Mouse (Mus musculus) midbrain, embryonic 15.5 days (tissue): ENCODE measurements at regions not wholly inside any gene's neighbourhood (a gene's known extent, or its start where the extent isn't known, plus 50 kb on each side); places are given as distances from the start of the nearest gene placed in this dataset.

Experiments
- ATAC-seq: fragments of 200-750 bp; cut with Nextera tagmentation; replicated peaks from 2 replicates; pipeline ENCODE4 v1.8.0; 2017; ENCODE audit warnings: moderate TSS enrichment
- H3K27ac ChIP-seq: fragments of 300-500 bp; sonication (generic); 2 replicates; pipeline ENCODE4 v1.5.1; 2015; ENCODE audit warnings: mild to moderate bottlenecking, inconsistent platforms
- H3K27me3 ChIP-seq: fragments of 300-500 bp; sonication (generic); replicated peaks from 2 replicates; pipeline ENCODE4 v1.6.1; 2015; ENCODE audit warnings: inconsistent platforms
- H3K36me3 ChIP-seq: fragments of 300-500 bp; sonication (generic); replicated peaks from 2 replicates; pipeline ENCODE4 v1.6.1; 2015; ENCODE audit warnings: inconsistent platforms
- H3K4me1 ChIP-seq: fragments of 300-500 bp; sonication (generic); 2 replicates; pipeline ENCODE4 v1.6.1; 2015; ENCODE audit warnings: inconsistent platforms
- H3K4me2 ChIP-seq: fragments of 300-500 bp; sonication (generic); 2 replicates; pipeline ENCODE4 v1.6.1; 2015; ENCODE audit warnings: inconsistent platforms, mild to moderate bottlenecking, moderate library complexity
- H3K4me3 ChIP-seq: fragments of 300-500 bp; sonication (generic); 2 replicates; pipeline ENCODE4 v1.5.1; 2015; ENCODE audit warnings: mild to moderate bottlenecking, inconsistent platforms
- H3K9ac ChIP-seq: fragments of 300-500 bp; sonication (generic); 2 replicates; pipeline ENCODE4 v1.6.1; 2015; ENCODE audit warnings: mild to moderate bottlenecking, inconsistent platforms
- H3K9me3 ChIP-seq: fragments of 300-500 bp; sonication (generic); 2 replicates; pipeline ENCODE4 v1.6.1; 2016; ENCODE audit warnings: inconsistent platforms
- WGBS: fragments of 180-500 bp; shearing (Covaris S2); methylation state at CpG from one replicate; pipeline ENCODE4 v1.1.7; 2015; ENCODE audit warnings: mixed read lengths; 5-methylcytosine and 5-hydroxymethylcytosine counted together

DNA sequence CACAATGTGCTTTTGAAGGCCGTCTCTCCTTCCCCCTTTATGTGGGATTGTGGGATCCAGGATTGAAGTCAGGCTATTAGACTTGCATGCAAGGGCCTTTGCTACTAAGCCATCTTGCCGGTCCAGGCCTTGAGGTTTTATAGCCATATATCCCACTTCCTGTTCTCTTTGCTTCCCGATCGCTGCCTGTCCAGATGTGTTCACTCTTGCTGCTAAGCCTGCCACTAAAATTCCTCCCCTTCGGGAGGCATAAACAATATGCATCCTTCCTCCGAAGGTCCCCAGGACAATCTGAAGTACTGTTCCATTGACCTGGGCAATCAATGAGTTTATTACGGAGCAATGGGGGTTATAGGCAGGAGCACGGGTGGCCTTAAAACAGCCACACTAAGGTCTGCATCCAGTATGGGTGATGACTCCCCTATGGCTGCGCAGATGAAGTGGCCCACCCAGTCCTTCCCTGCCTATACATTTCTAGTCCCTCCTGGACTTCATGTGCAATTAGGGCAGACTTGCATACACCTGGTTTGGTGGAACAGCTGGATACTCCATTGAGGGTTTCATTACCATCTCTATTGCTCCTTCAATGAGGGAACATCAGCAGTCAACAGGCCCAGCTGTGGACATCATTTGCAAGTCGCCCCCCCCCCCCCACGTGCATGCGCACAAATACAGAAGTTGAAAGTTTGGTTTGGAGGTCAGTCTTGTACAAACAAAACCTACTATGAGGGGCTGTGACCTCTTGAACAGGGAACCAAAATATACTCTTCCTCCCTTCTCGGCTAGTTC lies 78.1 kb upstream of the Ctbp2 start:
- WGBS = 86% methylated on average over 13 of the region's 13 CpGs
- no peaks in the 10 kb centered on the region for H3K9me3 ChIP-seq
- no peak overlapping the region for H3K27ac ChIP-seq
- 0 out of 2 replicates have a peak, but pooled peaks cover 3% of the 10 kb centered on the region for H3K27me3 ChIP-seq
- H3K4me1 ChIP-seq = peaks cover 5% of the 10 kb centered on the region
- no peak overlapping the region for H3K4me3 ChIP-seq
- H3K9ac ChIP-seq = no peak overlapping the region
- no peak overlapping the region for H3K4me2 ChIP-seq
- H3K36me3 ChIP-seq = no peaks in the 10 kb centered on the region
- no peak for ATAC-seq

DNA sequence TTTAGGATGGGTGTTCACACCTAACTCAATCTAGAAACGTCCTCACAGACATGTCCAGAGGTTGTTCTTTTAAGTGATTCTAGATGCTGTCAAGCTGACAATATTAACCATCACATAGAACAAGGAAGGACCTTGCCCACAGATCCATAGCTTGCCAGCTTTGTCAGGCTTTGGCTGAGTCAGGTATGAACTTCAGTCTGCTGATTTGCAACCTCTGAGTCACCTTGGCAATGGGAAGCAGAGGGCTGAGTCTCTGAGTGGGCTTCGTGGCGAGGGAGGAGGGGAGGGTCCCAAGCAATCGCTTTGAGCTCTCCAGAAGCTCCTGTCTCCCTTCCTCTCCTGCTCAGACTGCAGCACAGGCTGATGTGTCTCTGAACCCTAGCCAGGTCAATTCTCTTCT lies 74.9 kb upstream of the Ctbp2 start:
- Histone ChIP-seq H3K27me3 (0 out of 2 replicates have a peak, but pooled peaks cover 3% of the 10 kb centered on the region), H3K27ac (no peak overlapping the region), H3K4me2 (no peak overlapping the region), H3K4me3 (no peak overlapping the region), H3K9me3 (no peaks in the 10 kb centered on the region), H3K4me1 (no peaks in the 10 kb centered on the region), H3K9ac (no peak overlapping the region), H3K36me3 (no peaks in the 10 kb centered on the region)
- ATAC-seq = no peak
- WGBS = 74% methylated on average over 4 of the region's 4 CpGs

DNA sequence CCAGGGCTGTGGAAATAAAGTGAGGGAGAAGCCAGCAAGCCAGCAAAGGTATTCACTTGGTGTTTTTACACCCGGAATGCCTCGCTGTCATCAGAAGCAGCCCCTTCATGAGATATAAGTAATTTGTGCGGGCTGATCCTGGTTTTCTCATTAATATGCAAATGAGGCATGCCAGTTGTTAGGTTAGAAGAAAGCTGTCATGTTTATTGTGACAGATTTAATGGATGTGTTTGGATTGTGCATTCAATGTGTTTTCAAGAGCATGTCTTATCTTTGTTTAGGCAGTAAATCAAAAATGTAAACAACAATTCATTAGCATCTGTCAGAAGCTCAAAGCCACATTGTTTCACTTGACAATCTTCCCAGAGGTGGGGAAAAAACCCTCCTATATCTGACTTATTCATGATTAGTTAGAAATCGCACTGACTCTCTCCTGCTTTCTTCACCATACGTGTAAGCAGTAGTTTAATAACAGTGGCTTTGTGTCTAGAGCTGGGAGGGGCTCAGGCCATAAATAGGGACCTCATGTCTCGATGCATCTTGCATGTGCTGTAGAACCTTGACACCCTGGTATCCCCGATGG lies 65.8 kb upstream of the Ctbp2 start:
- no peak overlapping the region for H3K27ac ChIP-seq

DNA sequence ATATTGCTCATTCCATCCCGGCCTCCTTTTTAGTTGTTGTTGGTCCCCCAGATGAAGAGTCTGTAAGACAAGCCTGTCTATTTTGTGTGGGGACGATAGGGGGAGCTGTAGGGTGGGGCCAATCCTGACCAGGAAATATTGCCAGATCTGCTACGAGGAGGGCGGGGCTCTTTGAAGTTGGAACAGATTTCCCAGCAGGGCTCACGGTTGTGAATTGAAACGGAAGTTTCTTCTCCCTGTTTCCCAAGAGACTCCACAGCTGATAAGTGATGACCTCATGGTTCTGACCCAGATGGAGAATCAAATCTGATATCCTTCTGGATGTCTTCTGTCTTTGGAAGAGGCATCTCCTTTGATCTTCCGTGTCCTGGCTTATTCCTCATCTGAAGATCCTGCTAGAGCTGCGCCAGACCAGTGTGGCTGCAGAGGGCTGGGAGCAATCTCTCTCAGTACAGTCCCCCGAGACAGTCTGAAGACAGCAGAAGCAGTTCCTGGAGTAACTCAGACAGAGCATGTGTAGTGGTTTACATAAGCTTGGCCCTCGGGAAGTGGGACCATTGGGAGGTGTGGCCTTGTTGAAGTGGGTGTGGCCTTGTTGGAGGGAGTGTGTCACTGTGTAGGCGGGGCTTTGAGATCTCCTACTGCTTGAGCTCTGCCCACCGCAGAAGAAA lies 61.9 kb upstream of the Ctbp2 start:
- Histone ChIP-seq H3K4me1 (peaks cover 15% of the 10 kb centered on the region), H3K9ac (no peak overlapping the region), H3K4me2 (0 out of 2 replicates have a peak overlapping the region, but pooled peaks have one; percentile 17), H3K27ac (no peak overlapping the region), H3K36me3 (no peaks in the 10 kb centered on the region), H3K4me3 (no peak overlapping the region), H3K27me3 (no peaks in the 10 kb centered on the region), H3K9me3 (no peaks in the 10 kb centered on the region)
- ATAC-seq = peak; percentile 30; the same call in 1 of the 2 replicates
- WGBS = 14% methylated on average over 12 of the region's 12 CpGs

More for the DNA sequence above, 65.8 kb upstream of the Ctbp2 start:
- 47% methylated on average over 7 of the region's 7 CpGs for WGBS
- ATAC-seq = no peak
- no peaks in the 10 kb centered on the region for H3K9me3 ChIP-seq
- H3K4me1 ChIP-seq = peaks cover 11% of the 10 kb centered on the region
- H3K9ac ChIP-seq = no peak overlapping the region
- H3K27me3 ChIP-seq = 0 out of 2 replicates have a peak, but pooled peaks cover 3% of the 10 kb centered on the region
- H3K36me3 ChIP-seq = no peaks in the 10 kb centered on the region
- no peak overlapping the region for H3K4me2 ChIP-seq
- no peak overlapping the region for H3K4me3 ChIP-seq

DNA sequence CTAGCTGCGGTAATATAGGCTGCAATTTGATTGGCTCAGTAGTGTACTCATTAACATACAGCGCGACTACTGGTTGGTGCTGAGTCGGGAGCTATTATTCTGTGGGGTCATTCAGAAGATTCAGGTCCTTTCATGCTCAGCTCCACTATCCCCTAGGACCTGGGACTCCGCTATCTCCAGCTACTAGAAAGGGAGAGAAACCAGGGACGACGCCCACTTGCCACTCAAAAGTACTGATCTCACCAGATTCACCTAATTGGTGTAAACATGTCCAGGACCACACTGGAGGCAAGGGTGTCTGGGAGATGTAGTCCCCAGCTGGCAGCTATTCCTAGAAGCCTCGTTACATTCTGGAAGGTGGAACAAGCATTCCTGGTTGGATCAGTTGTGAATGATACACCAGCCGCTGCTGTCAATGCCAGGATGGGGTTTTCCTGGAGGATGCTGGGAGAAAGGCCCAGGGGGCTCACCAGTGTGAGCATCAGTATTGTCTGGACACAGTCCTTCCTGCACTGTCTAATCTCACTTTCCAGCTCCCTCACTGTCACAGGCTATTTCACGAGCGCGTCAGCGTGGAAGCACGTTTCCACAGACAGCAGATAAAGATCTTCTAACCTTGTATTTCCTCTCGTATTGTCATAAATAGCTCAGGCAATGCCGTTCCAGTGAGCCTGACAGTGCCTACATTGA lies 60.9 kb upstream of the Ctbp2 start:
- WGBS = 47% methylated on average over 16 of the region's 16 CpGs

DNA sequence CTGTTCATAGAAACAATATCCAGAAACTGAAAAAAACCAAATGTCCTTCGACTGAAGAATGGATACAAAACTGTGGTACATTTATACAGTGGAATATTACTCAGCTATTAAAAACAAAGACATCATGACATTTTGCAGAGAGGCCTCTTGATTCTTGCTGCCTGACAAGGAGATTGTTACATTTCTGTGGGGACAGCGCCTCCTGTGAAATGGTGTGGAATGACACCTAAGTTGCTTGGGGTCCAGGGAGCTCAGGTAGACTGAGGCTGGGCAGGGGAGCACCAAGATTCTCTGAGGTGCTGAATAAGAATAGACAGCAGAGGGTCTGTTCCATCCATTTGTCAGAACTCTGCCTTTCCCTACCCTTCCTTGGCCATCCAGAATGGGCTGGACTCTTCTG lies 57.2 kb upstream of the Ctbp2 start:
- Histone ChIP-seq H3K4me2 (no peak overlapping the region), H3K4me3 (no peak overlapping the region), H3K36me3 (no peaks in the 10 kb centered on the region), H3K9me3 (no peaks in the 10 kb centered on the region), H3K9ac (no peak overlapping the region), H3K27ac (no peak overlapping the region), H3K27me3 (no peaks in the 10 kb centered on the region), H3K4me1 (peaks cover 9% of the 10 kb centered on the region; the same call in 1 of the 2 replicates)
- no peak for ATAC-seq
- 47% methylated on average over 2 of the region's 2 CpGs for WGBS

More for the DNA sequence above, 60.9 kb upstream of the Ctbp2 start:
- Histone ChIP-seq H3K36me3 (no peaks in the 10 kb centered on the region), H3K4me3 (peak overlapping the region; percentile 31), H3K27me3 (no peaks in the 10 kb centered on the region), H3K9ac (no peak overlapping the region), H3K27ac (peak overlapping the region; percentile 39), H3K4me1 (peaks cover 15% of the 10 kb centered on the region), H3K4me2 (peak overlapping the region; percentile 41), H3K9me3 (no peaks in the 10 kb centered on the region)
- ATAC-seq = peak; percentile 67

DNA sequence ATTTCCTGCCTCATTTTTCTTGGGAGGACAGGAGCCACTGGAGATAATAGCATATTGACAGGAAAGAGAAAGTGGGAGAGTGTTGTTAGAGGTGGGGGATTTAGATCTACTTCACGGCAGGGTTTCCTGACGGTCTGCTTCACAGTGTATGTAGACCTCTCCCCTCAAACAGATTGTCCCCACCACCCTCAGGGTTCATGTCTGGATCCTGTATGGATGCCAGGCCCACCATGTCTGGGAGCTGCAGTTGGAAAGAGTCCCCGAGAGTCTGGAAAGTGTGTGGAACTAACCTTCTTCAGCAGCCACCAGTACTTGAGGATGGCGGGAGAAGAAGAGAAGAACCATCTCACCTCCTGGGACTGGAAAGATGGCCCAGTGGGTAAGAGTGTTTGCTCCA lies 53.0 kb upstream of the Ctbp2 start:
- Histone ChIP-seq H3K36me3 (no peaks in the 10 kb centered on the region), H3K4me1 (no peaks in the 10 kb centered on the region), H3K27ac (no peak overlapping the region), H3K9ac (no peak overlapping the region), H3K4me3 (no peak overlapping the region), H3K9me3 (no peaks in the 10 kb centered on the region), H3K27me3 (no peaks in the 10 kb centered on the region), H3K4me2 (no peak overlapping the region)
- 83% methylated on average over 4 of the region's 4 CpGs for WGBS
- ATAC-seq = no peak

DNA sequence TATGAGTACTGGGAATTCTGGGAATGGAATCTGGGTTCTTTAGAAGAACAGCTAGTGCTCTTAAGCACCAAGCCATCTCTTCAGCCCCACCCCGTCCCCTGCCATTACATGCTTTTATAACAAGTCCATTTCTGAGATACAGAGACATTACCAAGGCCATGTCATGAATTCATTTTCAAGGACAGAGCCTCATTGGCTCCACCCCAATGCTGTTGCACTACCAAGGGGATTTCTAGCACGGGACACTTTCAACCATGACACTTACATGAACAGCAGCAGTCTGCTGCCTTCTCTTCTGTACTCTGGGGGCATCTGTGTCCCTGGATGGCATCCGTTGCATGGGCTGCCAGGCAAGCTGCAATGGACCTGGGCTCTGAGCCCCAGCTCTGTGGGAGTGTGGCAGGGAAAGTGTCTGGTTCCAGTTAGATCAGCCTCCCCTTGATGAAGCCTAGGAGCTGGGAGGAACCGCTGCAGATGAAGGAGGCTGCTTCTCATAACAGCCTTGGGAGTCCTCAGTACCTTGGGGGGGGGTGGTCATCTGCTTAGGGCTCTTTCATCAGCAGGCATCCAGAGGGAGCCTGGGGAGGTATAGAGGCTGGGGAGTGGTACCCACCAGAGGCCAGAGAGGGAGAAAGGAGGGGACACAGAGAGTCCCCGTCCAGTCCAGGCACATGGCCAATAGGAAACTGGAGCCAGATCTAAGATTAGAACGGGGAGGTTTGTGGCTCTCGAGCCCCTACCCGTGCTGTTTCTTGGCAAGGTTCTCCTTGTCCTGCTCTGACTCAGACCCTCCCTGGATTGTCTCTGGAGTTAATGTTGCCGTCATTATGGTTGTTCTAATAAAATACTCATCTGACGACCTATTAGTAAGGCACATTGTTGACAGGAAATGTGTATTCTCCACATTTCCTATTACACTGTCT lies 52.4 kb upstream of the Ctbp2 start:
- H3K27ac ChIP-seq = no peak overlapping the region
- H3K27me3 ChIP-seq = no peaks in the 10 kb centered on the region

More for the DNA sequence above, 52.4 kb upstream of the Ctbp2 start:
- Histone ChIP-seq H3K9me3 (no peaks in the 10 kb centered on the region), H3K4me3 (no peak overlapping the region), H3K9ac (no peak overlapping the region), H3K4me2 (no peak overlapping the region), H3K4me1 (no peaks in the 10 kb centered on the region), H3K36me3 (no peaks in the 10 kb centered on the region)
- no peak for ATAC-seq
- WGBS = 70% methylated on average over 10 of the region's 10 CpGs
